Comparison of ENCODE assay signal across 9 mouse cellular contexts in the genomic region with DNA sequence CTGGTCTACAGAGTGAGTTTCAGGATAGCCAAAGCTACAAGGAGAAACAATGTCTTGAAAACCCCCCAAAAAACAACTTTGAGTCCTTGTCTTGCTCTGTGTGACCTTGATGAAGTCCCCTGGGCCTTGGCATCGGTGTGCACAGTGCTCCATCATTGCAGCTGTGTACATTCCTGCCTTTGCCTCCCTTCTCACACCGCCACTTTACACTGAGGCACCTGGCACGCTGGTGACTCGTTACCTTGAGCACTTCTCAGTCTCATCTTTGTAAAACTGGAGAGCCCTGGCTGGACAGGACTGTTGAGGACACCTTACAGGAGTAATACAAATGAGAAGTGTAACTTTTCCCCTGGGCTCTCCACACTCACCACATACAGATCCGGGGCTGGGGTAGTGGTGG. TPM values are rescaled to one million over a fixed set of nuclear protein-coding genes. Genes with fewer than 3 reads are reported as not detected.
DNase-seq lines count a peak whose midpoint lies in the region; ATAC-seq and TF ChIP-seq lines count a peak whose summit lies in the region.
"Had no signal": no experiment of that assay in that cellular context is flagged by ENCODE, and none has a peak within 500 bp of the region (broad histone marks: within the 10 kb centered on the region; RNA-seq: fewer than 3 reads in every experiment).

No protein-coding gene starts in this region.

- no peak for ATAC-seq in intestine, postnatal 0 days
- no peak for ATAC-seq in neural tube, embryonic 12.5 days (ENCODE audit: low FRiP score, low read depth)

- H3K9me3 ChIP-seq in intestine, postnatal 0 days (ENCODE audit: control insufficient read depth) = no peaks in the 10 kb centered on the region
- no peaks in the 10 kb centered on the region for H3K9me3 ChIP-seq in neural tube, embryonic 12.5 days

- no peaks in the 10 kb centered on the region for H3K27me3 ChIP-seq in intestine, postnatal 0 days (replicated peaks; ENCODE audit: control insufficient read depth, insufficient read depth, low read length)
- no peaks in the 10 kb centered on the region for H3K27me3 ChIP-seq in neural tube, embryonic 12.5 days (replicated peaks)

- 0 out of 2 replicates have a peak overlapping the region, but pooled peaks have one; percentile 40 for H3K9ac ChIP-seq in intestine, postnatal 0 days (ENCODE audit: low read depth, low read length)
- H3K9ac ChIP-seq in neural tube, embryonic 12.5 days = peak overlapping the region; percentile 64; the same call in 1 of the 2 replicates

- H3K36me3 ChIP-seq in intestine, postnatal 0 days (ENCODE audit: control insufficient read depth, insufficient read depth) = peaks cover 45% of the 10 kb centered on the region
- peaks cover 54% of the 10 kb centered on the region for H3K36me3 ChIP-seq in neural tube, embryonic 12.5 days

- H3K27ac ChIP-seq in left cerebral cortex, adult 2 months = peak overlapping the region; percentile 81; the same call in 1 of the 2 replicates
- no peak overlapping the region for H3K27ac ChIP-seq in embryonic fibroblast, embryonic 13.5 days (ENCODE audit: insufficient read depth, low read length)
- no peak overlapping the region for H3K27ac ChIP-seq in intestine, postnatal 0 days (ENCODE audit: low read depth, low read length)
- no peak overlapping the region for H3K27ac ChIP-seq in neural tube, embryonic 12.5 days

- no peak for TF ChIP-seq POLR2A in embryonic fibroblast, embryonic 13.5 days (IDR thresholded peaks at IDR 0.05; ENCODE audit: low read depth, low read length)

- peak overlapping the region; percentile 91 for H3K4me3 ChIP-seq in left cerebral cortex, adult 2 months
- peak overlapping the region; percentile 3; the same call in 1 of the 2 replicates for H3K4me3 ChIP-seq in embryonic fibroblast, embryonic 13.5 days (ENCODE audit: insufficient read depth, low read length)
- H3K4me3 ChIP-seq in intestine, postnatal 0 days (ENCODE audit: low read depth, low read length) = no peak overlapping the region
- peak overlapping the region; percentile 91; the same call in 1 of the 2 replicates for H3K4me3 ChIP-seq in neural tube, embryonic 12.5 days

- TF ChIP-seq CTCF in left cerebral cortex, adult 2 months (IDR thresholded peaks at IDR 0.05) = no peak
- no peak for TF ChIP-seq CTCF in embryonic fibroblast, embryonic 13.5 days (IDR thresholded peaks at IDR 0.05; ENCODE audit: borderline replicate concordance, insufficient read depth, low read length)
- TF ChIP-seq CTCF in intestine, postnatal 0 days (IDR thresholded peaks at IDR 0.05; ENCODE audit: low read depth) = no peak

- H3K4me2 ChIP-seq in intestine, postnatal 0 days (replicated peaks; ENCODE audit: low read depth) = peak overlapping the region; percentile 91
- H3K4me2 ChIP-seq in neural tube, embryonic 12.5 days (replicated peaks) = peak overlapping the region; percentile 92

- H3K4me1 ChIP-seq in embryonic fibroblast, embryonic 13.5 days (ENCODE audit: control insufficient read depth, insufficient read depth, low read length) = peaks cover 3% of the 10 kb centered on the region; the same call in 1 of the 2 replicates
- H3K4me1 ChIP-seq in intestine, postnatal 0 days (replicated peaks; ENCODE audit: control insufficient read depth, insufficient read depth, low read length) = no peaks in the 10 kb centered on the region; the same call in 1 of the 2 replicates
- peaks cover 18% of the 10 kb centered on the region for H3K4me1 ChIP-seq in neural tube, embryonic 12.5 days

- intact Hi-C loops in left cerebral cortex, adult 2 months (cut with DNase I) = no loop called here
- intact Hi-C loops in left cerebral cortex, postnatal 25 days (cut with DNase I) = loop anchor here (2.0 kb wide), 1 partner anchor 14 kb away; a partner anchor contains a TSS

- WGBS in intestine, postnatal 0 days = 58% methylated on average over 5 of the region's 5 CpGs
- WGBS in neural tube, embryonic 12.5 days = 78% methylated on average over 5 of the region's 5 CpGs

- no peak for DNase-seq in left cerebral cortex, adult 2 months (ENCODE audit: extremely low spot score in 1 of 2, low spot score in 2 of 2)
- no peak for DNase-seq in left cerebral cortex, postnatal 25 days (ENCODE audit: low spot score in 2 of 2)
- DNase-seq in adrenal gland, adult 2 months = no peak
- no peak for DNase-seq in adrenal gland, adult (ENCODE audit: inconsistent age in 2 of 2, low spot score in 1 of 2)
- DNase-seq in layer of hippocampus, adult 9-11 months = no peak
- DNase-seq: cerebellum, adult 8-10 months had no signal

RNA-seq across cellular contexts. Expression of a gene that starts 1.2 kb away (rescaled TPM):
- 10 to 100 TPM in 1 of 2 experiments, 1 to 10 TPM in 1; 9.4 to 10.8 TPM for total RNA-seq in left cerebral cortex, adult 2 months (2021)
- total RNA-seq in left cerebral cortex, postnatal 25 days (2021) = 1 to 10 TPM; 6.8 to 7.7 TPM
- 1.5 and 3.6 TPM in 2 replicates for polyA plus RNA-seq in embryonic fibroblast, embryonic 13.5 days (2011; ENCODE audit: insufficient read length, low read depth, missing spikeins)
- 3.0 and 3.1 TPM in 2 replicates for polyA plus RNA-seq in intestine, postnatal 0 days (2015; fragmentation: Nextera tagmentation; extraction: Ambion mirVana)
- 14.0 and 14.1 TPM in 2 replicates for polyA plus RNA-seq in neural tube, embryonic 12.5 days (2016; fragmentation: Nextera tagmentation; extraction: Ambion mirVana)
- total RNA-seq in adrenal gland, adult 2 months (2021) = 10 to 100 TPM in 1 of 2 experiments, 1 to 10 TPM in 1; 7.6 to 11.4 TPM
- 4.8 and 6.1 TPM in 2 replicates for polyA plus RNA-seq in adrenal gland, adult 2 months (2012; rRNA removed)

RNA-seq across cellular contexts. Expression of a gene that starts 1.4 kb away (rescaled TPM):
- 10 to 100 TPM; 78.8 to 79.6 TPM for total RNA-seq in left cerebral cortex, adult 2 months (2021)
- total RNA-seq in left cerebral cortex, postnatal 25 days (2021) = 10 to 100 TPM; 69.4 to 71.4 TPM
- polyA plus RNA-seq in embryonic fibroblast, embryonic 13.5 days (2011; ENCODE audit: insufficient read length, low read depth, missing spikeins) = 34.2 and 34.6 TPM in 2 replicates
- polyA plus RNA-seq in intestine, postnatal 0 days (2015; fragmentation: Nextera tagmentation; extraction: Ambion mirVana) = 16.7 and 20.6 TPM in 2 replicates
- 54.1 and 61.2 TPM in 2 replicates for polyA plus RNA-seq in neural tube, embryonic 12.5 days (2016; fragmentation: Nextera tagmentation; extraction: Ambion mirVana)
- total RNA-seq in adrenal gland, adult 2 months (2021) = 10 to 100 TPM; 54.9 to 55.7 TPM
- polyA plus RNA-seq in adrenal gland, adult 2 months (2012; rRNA removed) = 19.3 and 23.3 TPM in 2 replicates

RNA-seq across cellular contexts. Expression of a gene that starts 14.1 kb away (rescaled TPM):
- total RNA-seq in left cerebral cortex, adult 2 months (2021) = 10 to 100 TPM; 78.1 to 79.8 TPM
- 10 to 100 TPM; 76.9 to 89.1 TPM for total RNA-seq in left cerebral cortex, postnatal 25 days (2021)
- polyA plus RNA-seq in embryonic fibroblast, embryonic 13.5 days (2011; ENCODE audit: insufficient read length, low read depth, missing spikeins) = 29.6 and 31.2 TPM in 2 replicates
- 25.1 and 25.7 TPM in 2 replicates for polyA plus RNA-seq in intestine, postnatal 0 days (2015; fragmentation: Nextera tagmentation; extraction: Ambion mirVana)
- 49.2 and 54.8 TPM in 2 replicates for polyA plus RNA-seq in neural tube, embryonic 12.5 days (2016; fragmentation: Nextera tagmentation; extraction: Ambion mirVana)
- 10 to 100 TPM; 37.3 to 44.4 TPM for total RNA-seq in adrenal gland, adult 2 months (2021)
- 48.3 and 53.2 TPM in 2 replicates for polyA plus RNA-seq in adrenal gland, adult 2 months (2012; rRNA removed)

RNA-seq across cellular contexts. Expression of a gene that starts 26.0 kb away (rescaled TPM):
- 1 to 10 TPM in 1 of 2 experiments, under 1 TPM in 1; 0.50 to 1.0 TPM for total RNA-seq in left cerebral cortex, adult 2 months (2021)
- total RNA-seq in left cerebral cortex, postnatal 25 days (2021) = not detected
- not detected in 2 replicates for polyA plus RNA-seq in embryonic fibroblast, embryonic 13.5 days (2011; ENCODE audit: insufficient read length, low read depth, missing spikeins)
- polyA plus RNA-seq in intestine, postnatal 0 days (2015; fragmentation: Nextera tagmentation; extraction: Ambion mirVana) = 1.9 and 3.8 TPM in 2 replicates
- polyA plus RNA-seq in neural tube, embryonic 12.5 days (2016; fragmentation: Nextera tagmentation; extraction: Ambion mirVana) = 4.1 and 6.1 TPM in 2 replicates
- not detected for total RNA-seq in adrenal gland, adult 2 months (2021)
- polyA plus RNA-seq in adrenal gland, adult 2 months (2012; rRNA removed) = 0.39 and 2.5 TPM in 2 replicates

RNA-seq across cellular contexts. Expression of a gene that starts 28.4 kb away (rescaled TPM):
- total RNA-seq in left cerebral cortex, adult 2 months (2021) = 10 to 100 TPM; 24.5 to 26.2 TPM
- total RNA-seq in left cerebral cortex, postnatal 25 days (2021) = 10 to 100 TPM; 22.2 to 24.8 TPM
- 9.3 and 14.9 TPM in 2 replicates for polyA plus RNA-seq in embryonic fibroblast, embryonic 13.5 days (2011; ENCODE audit: insufficient read length, low read depth, missing spikeins)
- 3.0 and 3.8 TPM in 2 replicates for polyA plus RNA-seq in intestine, postnatal 0 days (2015; fragmentation: Nextera tagmentation; extraction: Ambion mirVana)
- 31.8 and 35.3 TPM in 2 replicates for polyA plus RNA-seq in neural tube, embryonic 12.5 days (2016; fragmentation: Nextera tagmentation; extraction: Ambion mirVana)
- 10 to 100 TPM; 16.3 to 21.2 TPM for total RNA-seq in adrenal gland, adult 2 months (2021)
- 14.0 and 15.5 TPM in 2 replicates for polyA plus RNA-seq in adrenal gland, adult 2 months (2012; rRNA removed)
